Mouse (Mus musculus): ENCODE data around the gene Gemin7. TPM values are rescaled to one million over a fixed set of nuclear protein-coding genes. Genes with fewer than 3 reads are reported as not detected.

Gene Gemin7
- polyA plus RNA-seq (2012; fragmentation: generic; extraction: Trizol): 89.8 TPM

DNA sequence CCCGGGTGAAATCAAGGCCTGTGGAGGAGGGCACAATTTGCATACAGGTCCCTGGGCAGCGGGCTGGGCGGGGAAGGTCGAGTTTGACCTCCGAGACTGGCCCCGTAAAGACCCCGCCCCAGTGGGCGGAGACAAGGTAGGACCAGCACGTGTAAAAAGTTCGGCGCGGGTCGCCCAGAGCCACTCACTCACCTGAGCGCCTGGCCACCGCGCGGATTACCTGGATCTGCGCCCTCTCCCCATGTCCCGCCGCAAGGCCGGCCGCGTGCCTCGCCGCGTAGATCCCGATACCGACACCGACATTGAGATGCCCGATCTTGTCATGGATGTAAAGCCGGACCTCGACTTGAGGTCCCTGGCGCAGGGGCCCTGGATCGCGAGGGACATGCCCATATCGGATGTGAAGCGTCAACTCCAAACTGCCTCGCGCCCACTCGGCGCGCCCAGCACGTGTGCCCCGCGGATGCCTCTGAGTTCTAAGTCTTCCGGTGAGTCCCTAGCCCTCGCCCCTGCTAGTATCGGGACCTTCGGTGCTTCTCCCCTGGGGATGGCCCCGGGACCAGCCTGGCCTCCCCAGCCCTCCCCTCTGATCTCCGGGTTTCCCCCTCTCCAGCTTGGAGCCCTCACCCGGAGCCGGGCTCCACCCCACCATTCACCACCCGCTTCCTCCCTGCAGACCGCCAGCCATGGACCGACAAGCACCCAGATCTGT, at the start of gene Gemin7, which contains the start of gene Zfp296:
Gemin7 (minus strand) TSS at position 455 of the 712 bp plus-strand sequence.
Zfp296 (plus strand) TSS at position 147 of the 712 bp plus-strand sequence.
- H3K4me3 ChIP-seq: peak within 1 kb of the TSS; percentile 30
- H3K27me3 ChIP-seq (ENCODE audit: control insufficient read depth, insufficient read depth, insufficient read length): no peaks in the 10 kb centered on the region
- H3ac ChIP-seq (ENCODE audit: control insufficient read depth, insufficient read length): peak within 1 kb of the TSS; percentile 8
- peaks cover 7% of the 10 kb centered on the region for H3K79me2 ChIP-seq (ENCODE audit: control insufficient read depth, insufficient read depth)
- no peak for TF ChIP-seq REST (IDR thresholded peaks at IDR 0.05; ENCODE audit: insufficient read depth, insufficient read length)
- TF ChIP-seq CEBPB (IDR thresholded peaks at IDR 0.05; ENCODE audit: insufficient read depth, poor library complexity, severe bottlenecking): no peak
- no peak for TF ChIP-seq SRF (IDR thresholded peaks at IDR 0.05; ENCODE audit: control insufficient read depth, insufficient read length, low read depth)
- TF ChIP-seq E2F4 (IDR thresholded peaks at IDR 0.05; ENCODE audit: insufficient read depth): no peak
- no peak for TF ChIP-seq POLR2AphosphoS2 (IDR thresholded peaks at IDR 0.05; ENCODE audit: insufficient read length, low read depth)
- TF ChIP-seq MYOG (IDR thresholded peaks at IDR 0.05; ENCODE audit: control insufficient read depth in 1 of 3, insufficient read depth in 1 of 3, insufficient read length in 2 of 3, low read depth in 2 of 3): no peak
- no peak for TF ChIP-seq TCF3 (IDR thresholded peaks at IDR 0.05; ENCODE audit: insufficient read length, low read depth)
- TF ChIP-seq USF1 (IDR thresholded peaks at IDR 0.05; ENCODE audit: low read depth): no peak
- no peak for TF ChIP-seq MAX (IDR thresholded peaks at IDR 0.05; ENCODE audit: low read depth)
- peak within 1 kb of the TSS; percentile 93 for H3K4me2 ChIP-seq (ENCODE audit: low read depth)
- H3K36me3 ChIP-seq (ENCODE audit: control insufficient read depth, insufficient read depth): no peaks in the 10 kb centered on the region

GRCm38 (mm10) chr7:19623433-19623832, 46.0 kb upstream of the Gemin7 start:
- TF ChIP-seq SRF (IDR thresholded peaks at IDR 0.05; ENCODE audit: control insufficient read depth, insufficient read length, low read depth): no peak
- TF ChIP-seq POLR2AphosphoS2 (IDR thresholded peaks at IDR 0.05; ENCODE audit: insufficient read length, low read depth): no peak
- TF ChIP-seq TCF3 (IDR thresholded peaks at IDR 0.05; ENCODE audit: insufficient read length, low read depth): no peak
- no peak for TF ChIP-seq REST (IDR thresholded peaks at IDR 0.05; ENCODE audit: insufficient read depth, insufficient read length)
- no peak for TF ChIP-seq TCF12 (IDR thresholded peaks at IDR 0.05; ENCODE audit: insufficient read depth, poor library complexity, severe bottlenecking)
- no peak for TF ChIP-seq POLR2A (IDR thresholded peaks at IDR 0.05; ENCODE audit: insufficient read length, low read depth)
- no peak for TF ChIP-seq E2F4 (IDR thresholded peaks at IDR 0.05; ENCODE audit: insufficient read depth)
- no peak for TF ChIP-seq CEBPB (IDR thresholded peaks at IDR 0.05; ENCODE audit: insufficient read depth, poor library complexity, severe bottlenecking)
- no peak for TF ChIP-seq MAX (IDR thresholded peaks at IDR 0.05; ENCODE audit: low read depth)
- no peak overlapping the region for H3K4me3 ChIP-seq

DNA sequence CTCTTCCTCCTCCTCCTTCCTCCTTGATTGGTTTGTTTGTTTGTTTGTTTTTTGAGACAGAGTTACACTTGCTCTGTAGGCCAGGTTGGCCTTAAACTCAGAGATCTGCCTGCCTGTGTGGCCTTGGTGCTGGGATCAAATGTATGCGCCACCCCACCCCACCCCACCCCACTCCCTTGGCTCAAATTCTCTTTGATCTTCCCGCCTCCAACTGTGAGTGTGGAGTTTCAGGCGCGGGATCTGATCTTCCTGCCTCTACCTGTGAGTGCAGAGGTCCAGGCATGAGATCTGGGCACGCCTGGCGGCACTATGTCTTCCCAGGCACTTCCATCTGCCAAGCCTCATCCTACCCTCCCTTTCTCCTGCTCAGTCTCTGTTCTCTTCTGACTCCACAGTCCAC, 44.8 kb upstream of the Gemin7 start:
- Histone ChIP-seq H3K79me2 (ENCODE audit: control insufficient read depth, insufficient read depth) (no peaks in the 10 kb centered on the region), H3K27me3 (ENCODE audit: control insufficient read depth, insufficient read depth, insufficient read length) (no peaks in the 10 kb centered on the region), H3K4me3 (no peak overlapping the region), H3K4me2 (ENCODE audit: low read depth) (no peak overlapping the region), H3ac (ENCODE audit: control insufficient read depth, insufficient read length) (no peak overlapping the region), H3K36me3 (ENCODE audit: control insufficient read depth, insufficient read depth) (peaks cover 4% of the 10 kb centered on the region)
- TF ChIP-seq USF1 (IDR thresholded peaks at IDR 0.05; ENCODE audit: low read depth) (no peak), POLR2AphosphoS2 (IDR thresholded peaks at IDR 0.05; ENCODE audit: insufficient read length, low read depth) (no peak), CEBPB (IDR thresholded peaks at IDR 0.05; ENCODE audit: insufficient read depth, poor library complexity, severe bottlenecking) (no peak), POLR2A (IDR thresholded peaks at IDR 0.05; ENCODE audit: insufficient read length, low read depth) (no peak), TCF3 (IDR thresholded peaks at IDR 0.05; ENCODE audit: insufficient read length, low read depth) (no peak), SRF (IDR thresholded peaks at IDR 0.05; ENCODE audit: control insufficient read depth, insufficient read length, low read depth) (no peak), MYOD1 (IDR thresholded peaks at IDR 0.05; ENCODE audit: control insufficient read depth in 1 of 3, insufficient read length in 2 of 3, low read depth in 2 of 3) (no peak), REST (IDR thresholded peaks at IDR 0.05; ENCODE audit: insufficient read depth, insufficient read length) (no peak), MAX (IDR thresholded peaks at IDR 0.05; ENCODE audit: low read depth) (no peak), MYOG (IDR thresholded peaks at IDR 0.05; ENCODE audit: control insufficient read depth in 1 of 3, insufficient read depth in 1 of 3, insufficient read length in 2 of 3, low read depth in 2 of 3) (no peak), E2F4 (IDR thresholded peaks at IDR 0.05; ENCODE audit: insufficient read depth) (no peak), TCF12 (IDR thresholded peaks at IDR 0.05; ENCODE audit: insufficient read depth, poor library complexity, severe bottlenecking) (no peak)

More at GRCm38 (mm10) chr7:19623433-19623832, 46.0 kb upstream of the Gemin7 start:
- Histone ChIP-seq H3ac (ENCODE audit: control insufficient read depth, insufficient read length) (no peak overlapping the region), H3K4me2 (ENCODE audit: low read depth) (no peak overlapping the region), H3K27me3 (ENCODE audit: control insufficient read depth, insufficient read depth, insufficient read length) (no peaks in the 10 kb centered on the region), H3K36me3 (ENCODE audit: control insufficient read depth, insufficient read depth) (peaks cover 2% of the 10 kb centered on the region), H3K79me2 (ENCODE audit: control insufficient read depth, insufficient read depth) (no peaks in the 10 kb centered on the region)

- peaks cover 4% of the 10 kb centered on the region for H3K36me3 ChIP-seq (ENCODE audit: control insufficient read depth, insufficient read depth)
- no peak overlapping the region for H3K4me2 ChIP-seq (ENCODE audit: low read depth)
- H3K27me3 ChIP-seq (ENCODE audit: control insufficient read depth, insufficient read depth, insufficient read length): no peaks in the 10 kb centered on the region
- no peaks in the 10 kb centered on the region for H3K79me2 ChIP-seq (ENCODE audit: control insufficient read depth, insufficient read depth)
- no peak overlapping the region for H3K4me3 ChIP-seq
- TF ChIP-seq E2F4 (IDR thresholded peaks at IDR 0.05; ENCODE audit: insufficient read depth) (no peak), USF1 (IDR thresholded peaks at IDR 0.05; ENCODE audit: low read depth) (no peak), MAX (IDR thresholded peaks at IDR 0.05; ENCODE audit: low read depth) (no peak), SRF (IDR thresholded peaks at IDR 0.05; ENCODE audit: control insufficient read depth, insufficient read length, low read depth) (no peak)
- no peak overlapping the region for H3ac ChIP-seq (ENCODE audit: control insufficient read depth, insufficient read length)
These were observed 43.4 kb upstream of the Gemin7 start for GRCm38 (mm10) chr7:19620811-19621210.
